Mouse (Mus musculus): ENCODE results near the gene Iffo2. TPM values are rescaled to one million over a fixed set of nuclear protein-coding genes. Genes with fewer than 3 reads are reported as not detected.

The Iffo2 gene
- polyA plus RNA-seq, 1 experiment: not detected

- TF ChIP-seq CTCF (IDR thresholded peaks at IDR 0.05; ENCODE audit: insufficient read depth, low read depth, low read length) (no peak), POLR2A (IDR thresholded peaks at IDR 0.05; ENCODE audit: insufficient read depth, low read depth, low read length) (no peak)
- Histone ChIP-seq H3K4me3 (ENCODE audit: insufficient read depth, low read depth, low read length) (no peak overlapping the region), H3K27ac (ENCODE audit: insufficient read depth, low read depth, low read length) (no peak overlapping the region), H3K4me1 (ENCODE audit: control insufficient read depth, insufficient read depth, low read length) (peaks cover 37% of the 10 kb centered on the region)
- 68% methylated on average over 6 of the region's 6 CpGs for WGBS
These were observed 63.0 kb downstream of the Iffo2 start for GRCm38 (mm10) chr4:139593383-139593782.

DNA sequence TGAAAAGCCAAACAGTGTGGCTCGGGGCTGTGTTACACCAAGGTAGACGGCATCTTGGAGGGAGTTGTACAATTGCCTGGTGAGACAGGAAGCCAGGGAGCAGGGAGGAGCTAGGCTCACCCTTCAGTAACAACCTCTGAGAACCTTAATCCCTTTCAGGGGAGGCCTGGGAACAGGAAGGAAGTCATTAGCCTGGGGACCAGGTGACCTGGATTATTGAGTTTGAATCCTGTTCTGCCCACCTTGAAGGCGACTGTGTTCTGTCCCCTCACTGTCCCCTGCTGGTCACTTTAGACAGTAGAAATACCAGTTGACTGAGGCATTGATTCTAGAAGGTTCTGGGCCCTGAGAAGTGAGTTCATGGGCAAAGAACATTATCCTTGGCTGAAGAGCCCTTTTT is 63.7 kb downstream of the Iffo2 start:
- no peak overlapping the region for H3K4me3 ChIP-seq (ENCODE audit: insufficient read depth, low read depth, low read length)
- no peak for TF ChIP-seq POLR2A (IDR thresholded peaks at IDR 0.05; ENCODE audit: insufficient read depth, low read depth, low read length)
- TF ChIP-seq CTCF (IDR thresholded peaks at IDR 0.05; ENCODE audit: insufficient read depth, low read depth, low read length): no peak
- peaks cover 44% of the 10 kb centered on the region for H3K4me1 ChIP-seq (ENCODE audit: control insufficient read depth, insufficient read depth, low read length)
- WGBS: 68% methylated on average over 3 of the region's 3 CpGs
- H3K27ac ChIP-seq (ENCODE audit: insufficient read depth, low read depth, low read length): no peak overlapping the region

DNA sequence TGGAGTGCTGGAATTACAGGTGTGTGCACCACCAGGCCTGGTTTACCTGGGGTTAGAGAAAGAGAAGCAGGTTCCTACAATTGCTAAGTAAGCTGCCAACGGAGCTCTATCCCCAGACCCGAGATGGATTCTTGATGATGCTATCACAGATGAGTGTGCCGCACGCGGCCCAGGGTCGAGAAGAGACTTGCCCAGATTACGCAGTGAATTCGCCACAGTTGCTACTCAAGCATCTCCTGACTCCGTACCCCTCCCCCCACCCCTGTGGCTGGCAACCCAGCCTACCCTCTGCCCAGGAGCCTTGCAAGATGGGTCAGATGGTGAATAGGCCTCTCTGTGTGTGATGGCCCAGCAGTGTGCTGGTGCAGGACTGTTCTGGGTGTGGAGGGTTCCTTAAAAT is 66.4 kb downstream of the Iffo2 start:
- peak overlapping the region; percentile 46; the same call in 1 of the 2 replicates for H3K27ac ChIP-seq (ENCODE audit: insufficient read depth, low read depth, low read length)
- peaks cover 62% of the 10 kb centered on the region for H3K4me1 ChIP-seq (ENCODE audit: control insufficient read depth, insufficient read depth, low read length)
- no peak overlapping the region for H3K4me3 ChIP-seq (ENCODE audit: insufficient read depth, low read depth, low read length)

GRCm38 (mm10) chr4:139597286-139598284 is 67.2 kb downstream of the Iffo2 start:
- Histone ChIP-seq H3K4me3 (ENCODE audit: insufficient read depth, low read depth, low read length) (no peak overlapping the region), H3K27ac (ENCODE audit: insufficient read depth, low read depth, low read length) (peak overlapping the region; percentile 46; the same call in 1 of the 2 replicates), H3K4me1 (ENCODE audit: control insufficient read depth, insufficient read depth, low read length) (peaks cover 67% of the 10 kb centered on the region)
- WGBS: 69% methylated on average over 20 of the region's 20 CpGs
- TF ChIP-seq POLR2A (IDR thresholded peaks at IDR 0.05; ENCODE audit: insufficient read depth, low read depth, low read length): no peak
- no peak for TF ChIP-seq CTCF (IDR thresholded peaks at IDR 0.05; ENCODE audit: insufficient read depth, low read depth, low read length)

More for the DNA sequence above, 66.4 kb downstream of the Iffo2 start:
- 56% methylated on average over 9 of the region's 9 CpGs for WGBS
- TF ChIP-seq CTCF (IDR thresholded peaks at IDR 0.05; ENCODE audit: insufficient read depth, low read depth, low read length) (no peak), POLR2A (IDR thresholded peaks at IDR 0.05; ENCODE audit: insufficient read depth, low read depth, low read length) (no peak)

- TF ChIP-seq CTCF (IDR thresholded peaks at IDR 0.05; ENCODE audit: insufficient read depth, low read depth, low read length) (no peak), POLR2A (IDR thresholded peaks at IDR 0.05; ENCODE audit: insufficient read depth, low read depth, low read length) (no peak)
- Histone ChIP-seq H3K27ac (ENCODE audit: insufficient read depth, low read depth, low read length) (peak overlapping the region; percentile 41; the same call in 1 of the 2 replicates), H3K4me3 (ENCODE audit: insufficient read depth, low read depth, low read length) (no peak overlapping the region), H3K4me1 (ENCODE audit: control insufficient read depth, insufficient read depth, low read length) (peaks cover 74% of the 10 kb centered on the region)
- 31% methylated on average over 13 of the region's 13 CpGs for WGBS
These were observed 68.0 kb downstream of the Iffo2 start for GRCm38 (mm10) chr4:139598356-139598755.

- TF ChIP-seq CTCF (IDR thresholded peaks at IDR 0.05; ENCODE audit: insufficient read depth, low read depth, low read length) (no peak), POLR2A (IDR thresholded peaks at IDR 0.05; ENCODE audit: insufficient read depth, low read depth, low read length) (no peak)
- Histone ChIP-seq H3K27ac (ENCODE audit: insufficient read depth, low read depth, low read length) (peak overlapping the region; percentile 41), H3K4me1 (ENCODE audit: control insufficient read depth, insufficient read depth, low read length) (peaks cover 74% of the 10 kb centered on the region), H3K4me3 (ENCODE audit: insufficient read depth, low read depth, low read length) (peak overlapping the region; percentile 11)
- WGBS: 3% methylated on average over 12 of the region's 12 CpGs
These were observed 68.7 kb downstream of the Iffo2 start for GRCm38 (mm10) chr4:139598950-139599518.

- H3K4me1 ChIP-seq (ENCODE audit: control insufficient read depth, insufficient read depth, low read length): peaks cover 57% of the 10 kb centered on the region
- peak overlapping the region; percentile 69 for H3K27ac ChIP-seq (ENCODE audit: insufficient read depth, low read depth, low read length)
- no peak for TF ChIP-seq CTCF (IDR thresholded peaks at IDR 0.05; ENCODE audit: insufficient read depth, low read depth, low read length)
- TF ChIP-seq POLR2A (IDR thresholded peaks at IDR 0.05; ENCODE audit: insufficient read depth, low read depth, low read length): no peak
- 45% methylated on average over 7 of the region's 7 CpGs for WGBS
- no peak overlapping the region for H3K4me3 ChIP-seq (ENCODE audit: insufficient read depth, low read depth, low read length)
These were observed 71.4 kb downstream of the Iffo2 start for GRCm38 (mm10) chr4:139601519-139602356.

DNA sequence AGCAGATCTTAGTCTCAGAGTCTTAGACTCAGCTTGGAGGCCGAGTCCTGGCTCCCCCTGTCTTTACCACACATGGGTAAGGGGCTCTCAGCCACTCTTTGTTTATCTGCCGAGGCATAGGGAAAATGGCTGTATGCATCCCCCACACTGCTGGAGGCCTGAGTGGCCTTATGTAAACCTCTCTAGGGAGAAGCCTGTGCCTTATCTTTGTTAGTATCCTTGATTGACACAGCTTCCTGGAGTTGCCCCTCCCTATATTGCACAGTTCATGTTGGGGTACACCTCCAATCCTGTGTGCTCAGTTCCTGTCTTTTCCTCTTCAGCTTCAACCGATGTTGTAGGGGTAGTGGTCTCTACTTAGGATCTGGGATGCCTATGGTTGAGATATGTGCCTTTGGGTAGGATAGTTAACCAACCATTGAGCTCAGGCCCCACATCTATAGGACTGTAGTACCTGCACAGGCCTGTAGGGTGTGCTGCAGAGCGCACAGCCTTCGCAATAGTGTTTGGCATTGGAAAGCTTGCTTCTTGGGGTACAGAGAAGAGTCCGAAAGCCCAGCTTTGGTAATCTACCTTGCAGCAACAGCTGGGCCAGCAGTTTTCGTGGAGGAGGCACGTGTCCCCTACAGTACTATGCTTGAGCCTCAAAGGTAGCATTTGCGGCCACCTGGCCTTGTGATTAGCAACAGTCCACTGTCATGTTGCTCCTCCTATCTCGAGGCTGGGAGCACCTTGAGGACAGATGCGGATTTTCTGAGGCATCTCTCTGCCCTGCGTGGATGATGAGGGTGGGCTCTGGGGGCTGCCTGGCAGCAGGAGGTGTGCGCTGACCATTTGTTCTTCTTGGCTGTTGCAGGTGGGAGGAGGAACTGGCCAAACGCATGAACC is 72.3 kb downstream of the Iffo2 start, which contains the start of gene Gm21969:
Gene Gm21969 (plus strand): TSS at position 830 of the 888 bp plus-strand sequence.
- WGBS: 62% methylated on average over 14 of the region's 14 CpGs
- TF ChIP-seq POLR2A (IDR thresholded peaks at IDR 0.05; ENCODE audit: insufficient read depth, low read depth, low read length) (no peak), CTCF (IDR thresholded peaks at IDR 0.05; ENCODE audit: insufficient read depth, low read depth, low read length) (no peak)
- peak within 1 kb of the TSS; percentile 69 for H3K27ac ChIP-seq (ENCODE audit: insufficient read depth, low read depth, low read length)

More for the DNA sequence above, 72.3 kb downstream of the Iffo2 start, which contains the start of gene Gm21969:
- no peak within 1 kb of the TSS for H3K4me3 ChIP-seq (ENCODE audit: insufficient read depth, low read depth, low read length)
- peaks cover 49% of the 10 kb centered on the region for H3K4me1 ChIP-seq (ENCODE audit: control insufficient read depth, insufficient read depth, low read length)

All from olfactory bulb, adult 2 months (tissue).